Mouse (Mus musculus) bone marrow, adult 2 months (tissue): ENCODE data around the gene Trpm5.

Experiments
- CTCF ChIP-seq: fragments of 200-500 bp; IDR thresholded peaks from 2 replicates; pipeline ENCODE4 v1.5.1; 2011; ENCODE audit warnings: low read length, control low read depth; ENCODE audit not compliant: control insufficient read depth, insufficient read depth
- POLR2A ChIP-seq: fragments of 200-500 bp; IDR thresholded peaks from 2 replicates; pipeline ENCODE4 v1.6.1; 2011; ENCODE audit warnings: low read depth, mild to moderate bottlenecking, control low read depth, low read length, borderline replicate concordance; ENCODE audit not compliant: control insufficient read depth

GRCm38 (mm10) chr7:143083708-143084107 lies 10.7 kb downstream of the Trpm5 start:
- TF ChIP-seq CTCF (no peak), POLR2A (no peak)
